Mouse (Mus musculus): ENCODE data around the gene Crk.

Crk gene

DNA sequence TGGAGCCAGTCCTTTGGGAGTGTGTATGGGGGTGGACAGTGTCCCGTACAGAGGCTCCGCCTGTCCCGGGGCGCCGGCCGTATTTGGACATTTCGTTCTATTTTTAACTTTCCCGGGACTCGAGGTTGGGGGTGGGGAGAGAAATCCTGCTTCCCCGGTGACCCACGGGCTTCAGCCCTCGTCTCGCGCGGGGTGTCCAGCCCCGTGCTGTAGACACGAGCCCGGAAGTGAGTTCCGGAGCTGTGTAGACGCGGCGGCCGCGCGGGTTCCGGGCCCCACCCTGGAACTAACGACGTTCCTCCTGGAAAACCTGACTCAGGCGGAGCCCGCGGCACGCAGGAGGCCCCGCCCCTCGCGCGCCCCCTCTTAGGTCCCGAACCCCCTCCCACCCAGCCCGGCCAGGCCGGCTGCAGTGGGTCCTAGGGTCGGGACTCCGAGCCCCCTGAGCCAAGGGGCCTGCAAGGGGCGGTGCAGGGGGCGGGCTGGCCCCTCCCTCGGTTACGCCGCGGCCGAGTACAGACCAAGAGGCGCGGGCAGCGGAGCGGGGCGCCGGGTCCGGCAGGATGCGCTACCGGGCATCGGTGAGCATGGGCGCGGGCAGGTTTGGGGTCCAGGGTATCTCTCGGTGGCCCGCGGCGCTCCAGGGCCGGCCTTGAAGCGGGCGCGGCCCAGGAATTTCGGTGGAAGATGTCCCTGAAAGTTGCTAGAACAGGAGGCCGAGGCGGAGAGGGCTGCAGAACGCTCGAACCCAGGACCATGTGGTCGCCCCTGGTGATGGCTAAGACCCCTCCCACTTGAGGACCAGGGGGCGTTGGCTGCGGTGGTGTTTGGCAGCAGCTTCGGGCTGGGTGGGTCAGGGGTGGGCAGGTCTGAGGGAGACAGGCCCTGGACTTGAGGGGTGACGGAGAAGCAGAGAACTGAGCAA lies 23.2 kb upstream of the Crk start:
- peak; percentile 91 for DNase-seq (ENCODE audit: low read depth)

GRCm38 (mm10) chr11:75656621-75657590 lies 22.2 kb upstream of the Crk start:
- DNase-seq (ENCODE audit: low read depth), result peak; percentile 37

GRCm38 (mm10) chr11:75657841-75658240 lies 21.2 kb upstream of the Crk start:
- DNase-seq (ENCODE audit: low read depth), result no peak

GRCm38 (mm10) chr11:75658311-75658710 lies 20.7 kb upstream of the Crk start:
- DNase-seq (ENCODE audit: low read depth), result no peak

- DNase-seq (ENCODE audit: low read depth), result no peak
These were observed 19.9 kb upstream of the Crk start for GRCm38 (mm10) chr11:75658996-75659750.

GRCm38 (mm10) chr11:75660081-75660590 lies 18.9 kb upstream of the Crk start:
- no peak for DNase-seq (ENCODE audit: low read depth)

DNA sequence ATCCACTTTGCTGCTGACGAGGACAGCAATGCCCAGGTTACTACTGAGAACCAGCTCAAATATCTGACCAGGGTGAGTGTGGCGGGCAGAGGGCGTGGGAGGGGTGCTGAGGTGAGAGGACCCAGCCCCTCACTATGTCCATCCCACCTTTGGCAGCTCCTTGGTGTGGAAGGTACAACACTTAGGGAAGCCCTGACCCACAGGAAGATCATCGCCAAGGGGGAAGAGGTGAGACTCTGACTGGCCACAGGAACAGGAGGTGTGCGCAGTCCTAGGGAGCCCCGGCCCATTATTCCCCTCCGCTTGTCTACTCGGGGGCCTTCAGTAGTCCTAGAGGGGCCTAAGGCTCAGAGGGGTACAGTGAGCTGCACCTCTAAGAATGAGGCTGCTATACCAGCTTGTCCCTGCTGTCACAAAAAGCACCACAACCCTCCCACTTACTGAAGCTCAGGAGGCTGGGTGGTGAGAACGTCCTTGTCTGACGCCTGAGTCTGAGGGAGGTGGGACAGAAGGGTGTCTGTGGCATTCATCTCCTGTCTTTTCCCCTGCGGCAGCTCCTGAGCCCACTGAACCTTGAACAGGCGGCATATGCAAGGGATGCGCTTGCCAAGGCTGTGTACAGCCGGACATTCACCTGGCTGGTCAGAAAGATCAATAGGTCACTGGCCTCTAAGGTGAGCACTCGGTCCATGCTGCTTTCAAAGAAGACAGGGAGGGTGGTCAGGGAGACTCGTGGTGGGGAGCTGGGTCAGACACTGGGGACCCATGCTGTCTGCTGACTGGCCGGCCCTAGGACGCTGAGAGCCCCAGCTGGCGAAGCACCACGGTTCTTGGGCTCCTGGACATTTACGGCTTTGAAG lies 17.9 kb upstream of the Crk start:
- no peak for DNase-seq (ENCODE audit: low read depth)

GRCm38 (mm10) chr11:75662131-75662530 lies 16.9 kb upstream of the Crk start:
- DNase-seq (ENCODE audit: low read depth), result no peak

DNA sequence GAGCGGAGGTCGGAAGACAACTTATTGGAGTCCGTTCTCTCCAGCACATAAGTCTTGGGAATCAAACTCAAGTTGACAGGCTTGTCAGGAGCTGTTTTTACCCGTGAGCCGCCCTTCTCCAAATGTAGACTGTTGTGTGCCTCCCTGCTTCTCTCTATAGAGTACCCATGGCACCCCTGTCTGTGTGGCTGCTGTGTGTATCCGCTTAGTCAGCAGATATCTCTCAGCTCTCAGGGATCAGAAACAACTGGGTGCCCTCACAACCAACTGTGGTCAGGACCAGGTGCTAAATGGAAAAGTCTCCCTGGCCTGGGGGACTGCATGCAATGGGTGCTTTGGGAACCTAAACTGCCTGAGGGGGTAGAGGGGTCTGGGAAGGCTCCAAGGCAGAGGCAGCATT lies 12.8 kb upstream of the Crk start:
- no peak for DNase-seq (ENCODE audit: low read depth)

DNA sequence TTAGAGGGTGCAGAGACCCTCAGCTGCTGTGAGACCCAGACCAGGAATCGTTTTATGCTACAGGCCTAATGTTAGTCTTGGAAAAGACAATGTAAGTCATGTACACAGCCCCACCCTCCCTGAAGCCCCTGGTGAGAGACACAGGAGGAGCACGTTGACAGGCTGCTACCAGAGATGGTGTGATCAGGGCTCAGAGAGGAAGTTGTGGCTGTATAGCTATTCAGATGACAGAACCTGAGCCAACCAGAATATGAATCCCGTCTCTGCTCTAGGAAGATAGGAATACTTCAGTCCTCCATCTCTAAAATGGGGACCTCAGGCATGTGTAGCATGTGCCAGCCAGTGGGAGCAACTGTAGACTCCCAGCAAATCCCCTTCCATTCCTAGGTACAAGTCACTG lies 10.4 kb upstream of the Crk start:
- no peak for DNase-seq (ENCODE audit: low read depth)

- no peak for DNase-seq (ENCODE audit: low read depth)
These were observed 9.7 kb upstream of the Crk start for GRCm38 (mm10) chr11:75669176-75669852.

GRCm38 (mm10) chr11:75669853-75670200 lies 9.2 kb upstream of the Crk start:
- no peak for DNase-seq (ENCODE audit: low read depth)

DNA sequence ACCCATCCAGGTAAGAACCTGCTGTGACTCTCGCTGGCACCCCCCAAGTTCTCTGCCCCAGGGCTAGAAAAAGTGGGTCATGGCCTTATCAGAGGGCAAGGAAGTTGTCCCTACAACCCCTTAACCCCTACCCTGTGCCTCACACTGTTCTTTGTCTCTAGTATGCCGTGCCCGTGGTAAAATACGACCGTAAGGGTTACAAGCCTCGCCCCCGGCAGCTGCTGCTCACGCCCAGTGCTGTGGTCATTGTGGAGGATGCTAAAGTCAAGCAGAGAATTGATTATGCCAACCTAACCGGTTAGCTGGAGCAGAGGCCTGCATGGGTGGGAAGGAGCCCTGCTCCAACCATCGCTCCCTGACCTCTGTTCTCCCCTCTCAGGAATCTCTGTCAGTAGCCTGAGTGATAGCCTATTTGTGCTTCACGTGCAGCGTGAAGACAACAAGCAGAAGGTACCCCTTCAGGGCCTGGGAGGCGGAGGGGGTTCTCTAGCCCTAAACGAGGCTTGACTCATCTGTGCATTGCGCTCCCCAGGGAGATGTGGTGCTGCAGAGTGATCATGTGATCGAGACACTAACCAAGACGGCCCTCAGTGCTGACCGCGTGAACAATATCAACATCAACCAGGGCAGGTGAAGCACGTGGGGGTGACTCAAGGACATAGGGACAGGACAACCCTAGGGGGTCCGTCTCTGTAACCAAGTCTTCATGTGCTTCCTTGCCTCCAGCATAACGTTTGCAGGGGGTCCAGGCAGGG lies 7.5 kb upstream of the Crk start:
- DNase-seq (ENCODE audit: low read depth), result no peak

DNA sequence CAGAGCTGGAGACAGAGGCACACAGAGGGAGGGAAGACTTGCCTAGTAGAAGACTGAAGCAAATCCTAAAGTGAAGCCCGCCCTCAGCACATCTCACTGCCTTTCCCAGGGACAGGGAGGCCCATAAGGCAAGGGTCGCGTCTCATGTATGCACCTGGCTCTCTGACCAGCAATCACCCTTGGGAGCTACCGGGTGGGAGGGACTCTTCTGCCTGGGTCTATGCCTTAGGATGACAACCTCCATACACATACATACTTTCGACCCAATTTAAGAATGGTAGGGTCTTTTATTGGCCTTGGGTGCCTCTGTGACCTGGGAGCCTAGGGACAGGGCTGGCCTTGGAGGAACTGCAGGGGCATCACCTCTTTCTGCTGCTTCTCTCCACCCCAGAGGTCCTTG lies 5.6 kb upstream of the Crk start:
- no peak for DNase-seq (ENCODE audit: low read depth)

DNA sequence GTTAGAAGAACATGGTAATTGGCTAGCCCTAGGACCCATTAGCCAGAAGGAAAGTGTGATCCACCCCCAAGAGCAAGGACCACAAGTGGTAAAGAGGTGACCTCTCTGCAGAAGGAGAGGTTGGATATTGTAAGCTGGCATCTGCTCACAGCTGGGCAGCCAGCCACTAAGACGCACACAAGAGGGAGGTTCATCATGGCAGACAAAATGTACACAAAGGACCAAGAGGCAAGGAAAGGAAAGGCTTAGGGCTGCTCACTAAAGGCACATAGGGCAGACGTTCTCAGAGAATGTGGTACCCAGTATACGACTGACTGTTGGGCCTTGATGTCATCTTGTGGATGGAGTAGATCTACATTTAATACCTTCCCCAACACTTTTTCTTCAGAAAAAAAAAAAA lies 4.2 kb upstream of the Crk start:
- DNase-seq (ENCODE audit: low read depth), result peak; percentile 24

- DNase-seq (ENCODE audit: low read depth), result peak; percentile 63
These were observed 945 bp upstream of the Crk start for GRCm38 (mm10) chr11:75677881-75678746.

- DNase-seq (ENCODE audit: low read depth), result peak; percentile 64
These were observed 546 bp downstream of the Crk start for GRCm38 (mm10) chr11:75679439-75680171.

DNA sequence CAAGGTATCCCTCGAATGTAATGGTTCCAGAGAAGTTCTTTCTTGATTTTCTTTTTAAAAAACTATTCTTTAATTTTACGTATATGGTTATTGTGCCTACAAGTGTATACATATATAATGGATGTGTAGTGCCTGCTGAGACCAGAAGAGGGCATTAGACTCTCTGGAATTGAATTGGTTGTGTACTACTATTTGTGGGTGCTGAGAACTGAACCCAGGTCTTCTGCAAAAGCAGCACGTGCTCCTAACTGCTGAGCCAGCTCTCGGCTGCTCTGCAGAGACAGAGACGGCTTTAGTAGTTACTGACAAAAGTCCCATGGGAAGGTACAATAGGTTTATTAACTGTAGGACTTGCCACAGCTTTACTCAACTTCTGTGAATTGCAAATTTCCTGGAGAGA lies 5.4 kb downstream of the Crk start:
- DNase-seq (ENCODE audit: low read depth), result no peak
